Mouse (Mus musculus): ENCODE results near the gene Ccdc154.

- TF ChIP-seq CTCF (conservative IDR thresholded peaks at IDR 0.05 in 1 of 2, IDR thresholded peaks at IDR 0.05 in 1 of 2; ENCODE audit: low read depth in 2 of 2, low read length in 2 of 2): no peak
- TF ChIP-seq NELFE (IDR thresholded peaks at IDR 0.05; ENCODE audit: low read depth, low read length): peak; percentile 61; the same call in 1 of the 2 replicates
- no peak for TF ChIP-seq ZC3H11A (IDR thresholded peaks at IDR 0.05; ENCODE audit: low read depth, low read length)
- TF ChIP-seq E2F4 (IDR thresholded peaks at IDR 0.05; ENCODE audit: insufficient replicate concordance, low read depth, low read length): no peak
These were observed 29.0 kb upstream of the Ccdc154 start, which contains the start of gene Clcn7 for GRCm38 (mm10) chr17:25133275-25133698.

Measured in CH12.LX (cell line).